Mouse (Mus musculus) cerebellum, postnatal 4 days (tissue): ENCODE data around the gene Patj.

Source experiments
- DNase-seq, 2 experiments: peaks; one replicate each; pipeline ENCODE4 v3.0.0; 2022; ENCODE audit warnings: low spot score in 2 of 2, mixed read lengths in 1 of 2

Gene Patj

GRCm38 (mm10) chr4:98444437-98445139 lies 49.0 kb downstream of the Patj start:
- DNase-seq: peak; percentile 53 to 76

- no peak for DNase-seq
Measured at GRCm38 (mm10) chr4:98449564-98450263, 54.1 kb downstream of the Patj start.

- no peak for DNase-seq
Measured at GRCm38 (mm10) chr4:98450308-98450707, 54.7 kb downstream of the Patj start.

- no peak for DNase-seq
Measured at GRCm38 (mm10) chr4:98450829-98451228, 55.2 kb downstream of the Patj start.

GRCm38 (mm10) chr4:98451259-98451658 lies 55.7 kb downstream of the Patj start:
- no peak for DNase-seq

- DNase-seq: no peak
Measured at GRCm38 (mm10) chr4:98452725-98453124, 57.1 kb downstream of the Patj start.

GRCm38 (mm10) chr4:98453231-98453630 lies 57.6 kb downstream of the Patj start:
- DNase-seq: no peak

- no peak for DNase-seq
Measured at GRCm38 (mm10) chr4:98455352-98455751, 59.8 kb downstream of the Patj start.

- DNase-seq: no peak
Measured at GRCm38 (mm10) chr4:98455910-98456309, 60.3 kb downstream of the Patj start.

- no peak for DNase-seq
Measured at GRCm38 (mm10) chr4:98461804-98462341, 66.3 kb downstream of the Patj start.

GRCm38 (mm10) chr4:98465476-98465875 lies 69.9 kb downstream of the Patj start:
- DNase-seq: no peak

GRCm38 (mm10) chr4:98465886-98466285 lies 70.3 kb downstream of the Patj start:
- DNase-seq: no peak

- DNase-seq: no peak
Measured at GRCm38 (mm10) chr4:98471376-98471775, 75.8 kb downstream of the Patj start.

- peak in 1 of 2 experiments; percentile 27 for DNase-seq
Measured at GRCm38 (mm10) chr4:98473491-98473890, 77.9 kb downstream of the Patj start.

- DNase-seq: no peak
Measured at GRCm38 (mm10) chr4:98478005-98478404, 82.4 kb downstream of the Patj start.

GRCm38 (mm10) chr4:98486475-98486874 lies 90.9 kb downstream of the Patj start:
- no peak for DNase-seq

GRCm38 (mm10) chr4:98486901-98487300 lies 91.3 kb downstream of the Patj start:
- no peak for DNase-seq

- no peak for DNase-seq
Measured at GRCm38 (mm10) chr4:98489386-98489785, 93.8 kb downstream of the Patj start.

GRCm38 (mm10) chr4:98498341-98498740 lies 102.8 kb downstream of the Patj start:
- no peak for DNase-seq

GRCm38 (mm10) chr4:98500182-98500581 lies 104.6 kb downstream of the Patj start:
- DNase-seq: no peak

- no peak for DNase-seq
Measured at GRCm38 (mm10) chr4:98500875-98501274, 105.3 kb downstream of the Patj start.

- DNase-seq: no peak
Measured at GRCm38 (mm10) chr4:98504743-98505142, 109.2 kb downstream of the Patj start.
